Mouse (Mus musculus): ENCODE results near the gene Arl10.
"Not testable (repeated sequence)": the region's sequence is repeated elsewhere in the genome, so short reads cannot be mapped to it uniquely, and the experiment has no call there.

Gene Arl10

GRCm38 (mm10) chr13:54582860-54583259 lies 8.0 kb downstream of the Arl10 start:
- in situ Hi-C loops (cut with MseI, MboI), result no loop called here

GRCm38 (mm10) chr13:54585831-54586230 lies 11.0 kb downstream of the Arl10 start:
- in situ Hi-C loops (cut with MseI, MboI), result no loop called here

GRCm38 (mm10) chr13:54589414-54589995 lies 14.7 kb downstream of the Arl10 start:
- in situ Hi-C loops (cut with MseI, MboI), result no loop called here

GRCm38 (mm10) chr13:54589996-54590951 lies 15.5 kb downstream of the Arl10 start, which contains the start of the genes Nop16 and Higd2a:
Gene Nop16, minus strand, starts transcription at chr13:54590090.
Gene Higd2a, plus strand, starts transcription at chr13:54590207.
- in situ Hi-C loops (cut with MseI, MboI), result no loop called here

- in situ Hi-C loops (cut with MseI, MboI), result no loop called here
Measured at GRCm38 (mm10) chr13:54591776-54592356, 17.1 kb downstream of the Arl10 start.

- in situ Hi-C loops (cut with MseI, MboI), result no loop called here
Measured at GRCm38 (mm10) chr13:54593617-54594016, 18.8 kb downstream of the Arl10 start.

GRCm38 (mm10) chr13:54596107-54596690 lies 21.4 kb downstream of the Arl10 start:
- in situ Hi-C loops (cut with MseI, MboI), result no loop called here

- in situ Hi-C loops (cut with MseI, MboI), result no loop called here
Measured at GRCm38 (mm10) chr13:54596870-54597269, 22.1 kb downstream of the Arl10 start.

GRCm38 (mm10) chr13:54598622-54599143 lies 23.9 kb downstream of the Arl10 start:
- in situ Hi-C loops (cut with MseI, MboI), result no loop called here

- in situ Hi-C loops (cut with MseI, MboI), result no loop called here
Measured at GRCm38 (mm10) chr13:54602639-54603111, 27.9 kb downstream of the Arl10 start.

- in situ Hi-C loops (cut with MseI, MboI), result no loop called here
Measured at GRCm38 (mm10) chr13:54603501-54603900, 28.7 kb downstream of the Arl10 start.

GRCm38 (mm10) chr13:54604221-54604620 lies 29.4 kb downstream of the Arl10 start:
- in situ Hi-C loops (cut with MseI, MboI), result no loop called here

GRCm38 (mm10) chr13:54605426-54605825 lies 30.6 kb downstream of the Arl10 start:
- in situ Hi-C loops (cut with MseI, MboI), result no loop called here

- in situ Hi-C loops (cut with MseI, MboI), result no loop called here
Measured at GRCm38 (mm10) chr13:54607204-54607603, 32.4 kb downstream of the Arl10 start.

GRCm38 (mm10) chr13:54608002-54608401 lies 33.2 kb downstream of the Arl10 start:
- in situ Hi-C loops (cut with MseI, MboI), result no loop called here

- in situ Hi-C loops (cut with MseI, MboI), result no loop called here
Measured at GRCm38 (mm10) chr13:54608666-54609065, 33.9 kb downstream of the Arl10 start.

GRCm38 (mm10) chr13:54609301-54609700 lies 34.5 kb downstream of the Arl10 start:
- in situ Hi-C loops (cut with MseI, MboI), result no loop called here

- in situ Hi-C loops (cut with MseI, MboI), result no loop called here
Measured at GRCm38 (mm10) chr13:54610613-54610971, 35.8 kb downstream of the Arl10 start.

- in situ Hi-C loops (cut with MseI, MboI), result no loop called here
Measured at GRCm38 (mm10) chr13:54610972-54611754, 36.3 kb downstream of the Arl10 start, which contains the start of gene Cltb. Gene Cltb, minus strand, starts transcription at chr13:54611344.

GRCm38 (mm10) chr13:54613141-54613540 lies 38.3 kb downstream of the Arl10 start:
- in situ Hi-C loops (cut with MseI, MboI), result not testable (repeated sequence)

GRCm38 (mm10) chr13:54616307-54616706 lies 41.5 kb downstream of the Arl10 start:
- in situ Hi-C loops (cut with MseI, MboI), result no loop called here

Data from mouse trophoblast stem cell (cell line).